Mouse (Mus musculus): Measurements from ENCODE around the gene Pdia6.

Pdia6 gene

DNA sequence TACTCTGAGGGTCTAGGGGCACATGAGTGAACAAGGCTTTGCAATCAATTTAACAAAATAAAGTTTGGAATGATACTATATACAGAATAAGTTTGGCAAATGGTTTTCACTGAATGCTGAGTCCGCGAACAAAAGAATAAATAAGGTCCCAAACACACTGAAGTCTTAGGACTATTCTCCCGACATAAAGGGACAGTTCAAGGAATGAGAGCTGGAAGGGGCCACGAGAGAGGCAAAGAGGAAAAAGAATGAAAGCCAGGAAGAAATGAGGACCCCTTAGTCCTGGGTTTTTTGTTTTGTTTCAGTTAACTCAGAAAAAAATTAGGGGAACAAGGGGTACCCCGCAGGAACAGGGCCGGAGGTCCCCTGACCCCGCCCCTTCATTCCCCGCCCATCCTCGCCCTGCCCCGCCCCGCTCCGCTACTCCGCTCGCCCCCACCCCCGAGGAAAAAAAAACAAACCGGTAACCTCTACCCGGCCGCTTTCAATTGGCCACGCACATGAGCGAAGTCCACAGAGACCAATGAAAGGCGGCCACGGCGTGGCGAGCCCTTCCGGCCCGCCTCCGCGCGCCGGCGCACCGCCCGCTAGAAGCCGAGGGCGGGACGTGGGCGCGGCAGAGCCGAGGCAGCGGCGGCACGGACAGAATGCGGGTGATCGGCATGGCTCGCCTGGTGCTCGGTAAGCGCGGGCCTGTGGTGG is at the start of gene Pdia6:
TSS of gene Pdia6 (plus strand) at position 575 of the 702 bp plus-strand sequence.
- peak; percentile 85 to 91 for DNase-seq (ENCODE audit: low spot score in 2 of 2)

DNA sequence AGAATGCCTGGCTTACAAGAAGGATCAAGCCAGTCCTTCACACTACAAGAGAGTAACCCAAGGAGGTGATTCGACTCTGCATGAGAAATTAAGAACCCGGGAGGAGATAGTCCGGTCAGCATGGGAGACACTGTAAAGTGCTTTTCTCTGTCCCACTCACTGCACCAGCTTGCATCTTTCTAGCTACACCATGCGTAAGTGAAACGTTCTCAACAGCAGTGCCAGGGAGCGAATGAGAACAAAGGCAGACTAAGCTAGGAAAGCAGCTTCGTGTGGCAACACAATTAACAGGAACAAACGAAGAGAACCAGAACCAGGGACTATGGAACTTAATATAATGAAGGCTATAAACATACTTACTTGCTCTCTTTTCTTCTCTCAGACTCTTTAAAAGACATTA is 48.0 kb upstream of the Pdia6 start:
- no peak for DNase-seq (ENCODE audit: low spot score in 2 of 2)

DNA sequence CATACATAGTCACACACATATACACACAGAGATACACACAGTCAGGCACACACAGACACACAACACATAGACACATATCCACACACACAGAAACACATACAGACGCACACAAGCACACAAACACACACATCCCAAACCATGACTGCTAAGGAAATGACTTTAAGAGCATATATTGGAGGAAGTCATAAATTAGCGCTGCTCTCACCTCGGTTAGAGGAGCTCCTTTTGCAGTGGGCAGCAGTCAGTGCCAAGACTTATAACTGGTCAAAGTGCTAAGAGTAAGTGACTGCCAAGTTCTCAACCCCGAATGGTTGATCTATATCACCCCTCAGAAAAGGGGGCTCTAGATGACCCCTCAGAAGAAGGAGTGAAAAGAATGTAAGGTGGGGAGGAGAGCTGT is 47.2 kb upstream of the Pdia6 start:
- no peak for DNase-seq (ENCODE audit: low spot score in 2 of 2)

DNA sequence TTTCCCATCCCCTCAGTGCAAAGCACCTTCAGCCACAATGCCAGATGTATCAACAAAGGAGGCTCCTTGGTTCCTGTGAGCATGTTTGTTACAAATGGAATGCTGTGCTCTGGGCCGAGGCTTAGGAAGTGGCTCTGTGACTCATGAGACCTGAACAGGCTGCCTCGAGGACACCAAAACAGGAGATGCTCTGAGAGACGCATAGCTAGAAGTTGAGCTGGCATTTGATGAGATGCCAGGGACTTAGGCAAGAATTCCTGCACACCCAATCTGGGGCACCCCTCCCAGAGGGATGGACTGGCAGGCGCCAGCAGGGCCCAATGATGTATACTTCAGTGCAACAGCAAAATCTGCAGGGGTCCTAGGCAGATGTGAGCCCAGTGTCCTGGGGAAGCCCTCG is 45.7 kb upstream of the Pdia6 start:
- DNase-seq (ENCODE audit: low spot score in 2 of 2) = no peak

DNA sequence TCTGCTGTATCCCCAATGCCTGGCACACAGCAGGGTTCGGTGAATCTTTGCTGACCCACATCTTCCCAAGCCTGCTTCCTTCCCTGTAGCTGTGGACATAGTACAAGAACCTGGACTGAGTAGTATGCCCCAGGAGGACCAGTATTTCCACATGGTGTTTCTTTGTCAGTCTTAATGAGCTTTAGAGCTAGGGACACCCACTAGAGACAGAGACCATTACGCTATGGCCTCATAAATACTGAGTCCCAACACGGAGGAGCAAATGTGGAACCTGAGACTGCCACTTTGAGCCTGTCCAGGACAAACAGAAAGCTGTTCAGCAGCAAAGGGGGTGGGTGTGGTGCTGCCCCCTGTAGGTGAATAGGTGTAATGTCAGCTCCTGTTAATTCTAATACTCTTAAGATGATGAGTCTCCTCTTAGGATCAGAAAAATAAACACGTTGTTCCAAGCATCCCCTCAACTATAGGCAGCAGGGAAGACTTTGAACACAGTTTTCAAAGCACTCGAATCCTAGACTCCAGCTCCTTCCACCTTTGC is 44.4 kb upstream of the Pdia6 start:
- peak in 1 of 2 experiments; percentile 20 for DNase-seq (ENCODE audit: low spot score in 2 of 2)

DNA sequence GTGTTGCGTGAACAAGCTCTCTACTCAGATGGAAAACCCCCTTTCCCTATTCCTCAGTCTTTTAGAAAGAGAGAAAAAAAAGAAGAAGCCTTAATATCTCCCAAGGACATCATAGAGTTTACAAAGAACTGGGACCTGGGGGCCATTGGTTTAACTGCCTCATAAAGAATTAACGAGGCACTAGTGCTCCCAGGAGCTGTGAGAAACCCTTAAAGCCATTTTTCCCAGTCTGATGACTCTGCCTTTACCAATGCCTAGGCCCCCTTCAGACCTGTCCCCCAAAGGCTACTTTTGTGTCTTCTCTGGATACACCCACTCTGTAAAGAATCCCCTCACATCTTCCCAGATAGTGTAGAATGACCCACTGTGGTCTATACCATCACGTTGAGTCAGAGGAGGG is 43.3 kb upstream of the Pdia6 start:
- DNase-seq (ENCODE audit: low spot score in 2 of 2) = no peak

DNA sequence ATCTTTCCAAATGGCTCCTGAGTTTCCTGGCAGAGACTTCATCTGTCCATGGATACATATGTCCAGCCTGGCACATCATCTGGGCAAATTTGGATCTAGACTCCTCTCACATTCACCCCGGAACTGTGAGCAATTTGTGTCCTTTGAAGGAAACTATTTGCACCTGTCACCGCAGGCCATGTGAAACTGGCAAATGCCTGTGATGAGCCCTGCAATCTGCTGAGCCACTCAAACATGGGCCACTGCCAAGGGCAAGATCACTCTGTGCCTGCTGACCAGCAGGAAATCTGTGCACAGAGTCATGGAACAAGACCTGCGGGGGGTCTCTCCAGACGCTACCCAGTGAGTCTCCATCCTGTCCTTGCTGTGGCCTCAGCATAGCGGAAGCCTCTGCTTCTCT is 41.3 kb upstream of the Pdia6 start:
- no peak for DNase-seq (ENCODE audit: low spot score in 2 of 2)

DNA sequence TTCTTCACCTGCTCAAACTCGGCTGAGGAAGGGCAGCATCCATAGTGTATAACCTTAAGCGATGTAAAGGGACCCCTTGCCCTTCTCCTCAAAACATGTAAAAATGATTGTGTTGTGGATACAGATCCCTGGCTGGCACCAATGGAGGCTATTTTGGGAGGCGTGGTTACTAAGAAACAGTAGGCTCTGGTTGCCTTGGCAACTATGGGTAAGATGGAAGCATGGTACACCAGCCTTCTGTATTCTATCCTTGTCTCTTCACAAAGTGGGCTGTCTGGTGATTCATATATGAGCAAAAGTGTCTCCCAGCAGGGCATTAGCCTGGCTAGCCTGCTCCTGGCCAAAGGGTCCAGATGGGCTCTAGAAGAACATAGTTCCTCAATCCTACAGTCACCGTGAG is 38.4 kb upstream of the Pdia6 start:
- DNase-seq (ENCODE audit: low spot score in 2 of 2) = no peak

DNA sequence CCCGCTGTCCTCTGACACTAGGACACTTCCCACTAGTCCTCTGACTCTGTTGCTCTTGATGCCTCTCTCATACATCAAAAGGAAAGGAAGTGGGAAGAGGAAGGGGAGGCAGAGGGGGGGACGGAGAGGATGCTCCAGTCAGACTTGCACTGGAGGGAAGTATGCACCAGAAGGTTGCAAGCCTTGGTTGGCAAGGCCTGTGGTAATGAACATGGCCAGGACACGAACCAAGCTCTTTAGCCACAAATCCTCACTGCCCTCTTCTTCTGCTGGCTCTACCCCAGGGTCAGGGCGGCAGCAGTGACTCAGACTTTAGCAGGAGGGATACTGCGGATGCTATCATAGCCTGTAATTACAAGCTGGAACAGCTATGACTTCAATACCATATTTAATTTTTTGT is 35.8 kb upstream of the Pdia6 start:
- no peak for DNase-seq (ENCODE audit: low spot score in 2 of 2)

DNA sequence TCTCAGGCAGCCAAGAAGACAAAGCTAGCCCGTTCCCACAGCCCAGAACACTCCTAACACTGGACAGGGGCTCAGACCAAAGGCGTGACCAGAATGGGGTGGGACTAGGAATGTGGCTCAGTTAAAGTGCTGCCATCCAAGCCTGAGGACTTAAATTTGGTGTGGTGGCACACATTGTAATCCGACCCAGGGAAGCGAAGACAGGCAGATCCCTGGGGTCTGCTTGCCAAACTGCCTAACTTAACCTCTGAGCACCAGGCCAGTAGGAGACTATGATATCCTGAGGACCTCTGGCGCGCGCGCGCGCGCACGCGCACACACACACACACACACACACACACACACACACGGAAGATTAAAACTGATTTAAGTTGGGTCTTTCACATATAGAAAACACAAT is 34.8 kb upstream of the Pdia6 start:
- DNase-seq (ENCODE audit: low spot score in 2 of 2) = no peak

DNA sequence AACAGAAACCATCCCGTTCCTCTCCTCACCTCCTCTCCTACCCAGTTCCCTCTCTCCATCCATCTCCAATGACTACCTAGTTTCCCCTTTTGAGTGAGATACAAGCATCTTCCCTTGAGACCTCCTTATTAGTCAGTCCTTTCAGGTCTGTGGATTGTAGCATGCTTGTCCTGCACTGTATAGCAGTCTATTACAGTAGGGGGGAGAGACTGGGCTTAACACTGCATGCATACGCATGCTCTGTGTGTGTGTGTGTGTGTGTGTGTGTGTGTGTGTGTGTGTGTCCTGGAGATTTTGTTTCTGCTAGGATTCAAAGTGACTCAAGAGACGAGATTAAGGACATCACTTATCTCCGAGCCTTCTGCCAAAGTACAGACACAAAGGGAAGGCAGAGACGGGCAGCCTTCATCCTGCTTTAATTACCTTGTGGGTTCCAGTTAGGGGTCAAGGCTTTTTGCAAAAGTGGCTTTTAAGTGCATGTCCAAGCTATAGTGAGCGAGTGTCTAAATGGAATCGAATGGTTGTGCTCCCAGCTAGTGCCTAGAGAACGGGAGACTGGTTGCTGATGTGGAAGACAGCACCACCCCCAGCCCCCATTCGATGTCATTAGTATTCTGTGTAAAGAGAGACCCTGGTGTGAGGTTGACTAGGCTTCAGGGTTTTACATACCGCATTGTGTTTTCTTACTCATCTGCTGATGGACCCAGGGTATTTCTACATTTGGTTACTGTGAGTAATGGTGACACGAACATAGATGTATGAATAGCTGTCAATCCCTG is 30.6 kb upstream of the Pdia6 start:
- no peak for DNase-seq (ENCODE audit: low spot score in 2 of 2)

DNA sequence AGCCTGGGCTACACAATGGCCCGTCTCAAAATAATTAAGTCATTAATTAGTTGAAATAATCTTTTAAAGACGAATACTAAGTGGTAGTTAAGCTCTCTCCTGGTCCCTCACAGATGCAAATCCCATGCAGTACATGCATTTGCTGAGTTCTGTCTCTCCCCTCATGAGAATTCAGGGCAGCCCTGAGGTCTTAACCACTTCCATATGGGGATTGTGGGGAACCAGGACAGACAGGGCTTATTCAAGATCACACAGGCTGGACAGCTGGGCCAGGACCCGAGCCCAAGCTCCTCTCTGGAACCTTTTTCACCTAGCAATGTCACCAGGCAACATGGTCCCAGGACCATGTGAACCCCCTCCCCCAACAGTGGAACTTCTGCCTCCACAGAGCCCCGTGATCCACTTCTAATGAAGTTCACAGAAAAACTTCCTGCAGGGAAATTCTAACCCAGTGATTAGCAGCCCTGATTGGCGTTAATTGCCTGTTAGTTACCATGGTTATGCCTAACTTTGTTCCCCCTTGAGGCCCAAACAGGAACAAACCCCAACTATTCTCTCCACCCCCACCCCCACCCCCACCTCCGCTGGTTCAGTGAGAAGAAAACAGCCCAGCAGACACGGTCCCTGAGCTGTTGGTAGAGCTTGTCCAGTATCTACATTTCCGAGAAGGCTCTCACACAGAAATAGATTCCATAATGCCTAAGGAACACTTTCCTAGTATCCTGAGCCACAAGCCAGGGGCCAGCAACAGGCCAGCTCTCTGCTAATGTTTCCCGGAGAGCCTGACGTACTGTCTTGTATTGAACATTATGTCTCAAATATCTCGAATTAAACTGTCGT is 27.5 kb upstream of the Pdia6 start:
- DNase-seq (ENCODE audit: low spot score in 2 of 2) = no peak

DNA sequence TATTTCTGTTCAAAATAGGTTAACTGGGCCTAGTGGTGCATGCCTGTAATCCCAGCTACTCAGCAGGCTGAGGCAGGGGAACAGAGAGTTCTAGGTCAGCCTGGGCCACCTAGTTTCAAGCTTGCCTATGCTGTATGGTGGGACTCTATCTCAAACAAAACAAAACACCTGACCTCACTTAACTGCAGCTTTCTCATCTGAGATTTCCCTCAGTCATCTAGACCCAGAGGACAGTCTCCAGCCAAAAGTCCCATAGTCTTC is 27.0 kb upstream of the Pdia6 start:
- no peak for DNase-seq (ENCODE audit: low spot score in 2 of 2)

DNA sequence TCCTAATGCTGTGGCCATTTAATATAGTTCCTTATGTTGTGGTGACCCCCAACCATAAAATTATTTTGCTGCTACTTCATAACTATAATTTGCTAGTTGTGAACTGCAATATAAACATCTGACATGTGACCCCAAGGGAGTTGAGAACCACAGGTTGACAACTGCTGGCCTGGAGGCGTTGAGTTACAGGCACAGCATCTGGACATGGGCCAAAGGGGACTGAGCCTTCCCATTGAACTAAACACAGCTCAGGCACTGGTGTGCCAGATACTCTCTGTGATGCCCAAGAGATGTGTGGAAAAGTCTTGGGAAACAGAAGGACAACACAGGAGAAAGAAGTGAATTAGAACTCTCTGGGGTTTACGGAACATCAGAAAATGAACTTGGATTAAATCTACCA is 25.3 kb upstream of the Pdia6 start:
- DNase-seq (ENCODE audit: low spot score in 2 of 2) = no peak

DNA sequence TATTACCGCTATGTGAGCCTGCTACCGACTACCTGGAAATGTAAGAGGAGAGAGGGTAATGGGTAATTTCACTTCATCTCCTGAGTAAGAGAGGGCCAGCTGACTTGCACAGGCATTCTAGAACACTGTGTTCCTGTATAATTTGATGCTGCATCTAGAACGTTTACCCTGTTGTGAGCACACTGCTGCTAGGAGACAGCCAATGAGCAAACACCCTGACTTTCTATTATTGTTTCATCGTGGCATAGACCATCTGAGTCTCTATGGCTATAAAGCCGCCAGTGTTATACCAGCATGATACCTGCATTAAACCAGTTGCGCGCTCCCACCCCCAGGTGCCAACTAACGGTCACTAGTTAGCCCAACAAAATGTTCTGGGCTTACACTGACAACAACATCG is 24.7 kb upstream of the Pdia6 start:
- no peak for DNase-seq (ENCODE audit: low spot score in 2 of 2)

DNA sequence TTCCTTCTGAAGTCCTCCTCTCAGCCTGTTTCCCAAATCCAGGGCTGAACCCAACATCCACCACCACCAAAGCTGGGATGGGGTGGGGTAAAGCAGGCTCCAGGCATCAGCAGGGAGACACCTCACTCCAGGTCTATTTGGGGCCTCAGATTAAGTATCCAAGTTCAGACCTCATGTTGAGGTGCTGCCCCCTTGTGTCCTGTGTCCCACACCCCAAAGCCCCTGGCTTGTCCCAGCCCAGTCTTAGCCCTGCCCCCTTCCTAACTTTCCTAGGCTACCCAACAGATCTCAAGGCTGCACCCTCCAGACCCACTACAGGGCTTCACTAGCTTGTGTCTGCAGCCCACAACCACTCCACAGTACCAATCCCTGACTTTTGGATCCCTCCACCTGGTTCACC is 24.3 kb upstream of the Pdia6 start:
- DNase-seq (ENCODE audit: low spot score in 2 of 2) = no peak

DNA sequence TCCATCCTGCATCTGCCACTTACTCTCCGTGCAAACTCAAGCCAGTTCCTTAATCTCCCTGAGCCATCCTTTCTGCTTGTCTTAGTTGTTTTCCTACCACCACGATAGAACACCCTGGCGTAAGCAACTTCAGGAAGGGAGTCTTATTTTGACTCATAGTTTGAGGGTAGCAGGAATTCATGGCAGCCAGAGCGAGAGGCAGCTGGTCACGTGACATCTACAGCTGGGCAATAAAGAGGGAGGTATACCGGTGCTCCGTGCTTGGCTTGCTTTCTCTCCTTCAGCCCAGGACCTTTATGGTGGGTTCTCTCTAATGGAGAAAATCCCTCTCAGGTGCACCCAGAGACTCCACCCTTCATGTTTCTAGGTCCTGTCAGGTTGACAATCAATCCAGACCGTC is 15.4 kb upstream of the Pdia6 start:
- no peak for DNase-seq (ENCODE audit: low spot score in 2 of 2)

DNA sequence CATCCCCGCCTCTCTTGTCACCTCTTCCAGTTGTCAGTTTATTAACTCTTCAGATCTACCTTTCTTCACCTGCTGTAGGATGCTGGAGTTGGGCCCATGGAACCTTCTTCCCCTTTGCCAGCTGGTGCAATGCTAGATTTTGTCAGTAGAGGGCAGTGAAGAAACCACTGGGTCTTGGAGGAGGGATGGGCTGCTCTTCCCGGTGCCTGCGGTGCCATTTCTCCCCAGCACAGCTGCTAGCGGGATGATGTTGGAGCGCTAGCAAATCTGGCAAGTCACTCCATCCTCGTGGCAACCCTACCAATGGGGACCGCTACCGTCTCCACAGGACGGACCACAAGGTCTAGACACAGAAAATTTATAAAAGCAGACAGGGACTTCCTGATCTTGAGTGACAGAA is 13.3 kb upstream of the Pdia6 start:
- peak; percentile 20 to 72 for DNase-seq (ENCODE audit: low spot score in 2 of 2)

DNA sequence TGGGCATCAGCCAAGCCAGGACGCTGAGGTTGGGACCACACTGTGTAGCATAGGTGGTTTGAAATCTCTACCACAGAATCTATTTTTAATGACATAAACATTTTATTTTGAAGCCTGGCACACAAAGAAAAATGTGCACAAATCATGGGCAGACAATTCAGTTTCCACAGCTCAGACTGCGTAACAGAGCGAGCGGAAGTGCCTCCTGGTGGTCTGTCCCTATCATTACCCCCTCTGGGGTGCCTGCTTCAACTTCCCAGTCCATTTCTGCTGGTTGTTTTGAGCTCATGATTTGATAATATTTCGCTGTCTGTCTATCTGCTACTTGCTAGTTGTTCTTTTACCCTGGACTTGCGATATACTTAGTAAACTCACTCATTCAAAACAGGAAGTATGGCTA is 10.7 kb upstream of the Pdia6 start:
- no peak for DNase-seq (ENCODE audit: low spot score in 2 of 2)

DNA sequence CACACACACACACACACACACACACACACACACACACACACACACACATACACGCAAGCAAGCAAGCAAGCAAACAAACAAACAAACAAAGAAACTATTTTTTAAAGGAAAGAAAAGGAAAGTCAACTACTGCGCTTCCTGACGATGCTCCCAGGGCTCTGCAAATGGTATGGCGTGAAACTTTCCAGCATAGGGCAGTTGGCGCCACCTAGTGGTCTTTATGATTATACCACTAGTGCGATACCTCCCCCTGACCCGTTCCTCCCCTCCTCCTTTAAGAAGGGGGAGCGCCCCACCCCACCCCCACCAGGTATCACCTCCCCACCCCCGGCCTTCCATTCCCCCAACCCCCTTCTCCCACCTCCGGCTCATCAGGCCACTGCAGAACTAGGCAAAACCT is 9.4 kb upstream of the Pdia6 start:
- DNase-seq (ENCODE audit: low spot score in 2 of 2) = peak; percentile 32 to 65

DNA sequence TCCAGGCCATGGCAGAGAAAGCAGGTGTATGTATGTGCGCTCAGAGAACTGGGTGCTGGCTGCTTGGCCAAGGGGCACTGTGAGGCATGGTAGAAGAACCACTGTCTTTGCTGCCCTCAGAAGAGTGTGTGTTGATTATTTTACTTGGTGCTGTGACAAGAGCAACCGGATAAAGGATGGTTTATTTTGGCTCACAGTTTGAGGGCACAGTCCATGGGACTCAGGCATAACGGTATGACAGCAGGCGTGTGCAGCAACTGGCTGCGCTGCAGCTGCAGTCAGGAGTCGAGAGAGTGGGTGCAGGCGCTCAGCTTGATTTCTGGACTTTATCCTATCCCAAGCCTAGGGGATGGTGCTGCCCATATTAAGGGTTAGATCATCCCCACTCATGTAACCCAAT is 7.9 kb upstream of the Pdia6 start:
- no peak for DNase-seq (ENCODE audit: low spot score in 2 of 2)

DNA sequence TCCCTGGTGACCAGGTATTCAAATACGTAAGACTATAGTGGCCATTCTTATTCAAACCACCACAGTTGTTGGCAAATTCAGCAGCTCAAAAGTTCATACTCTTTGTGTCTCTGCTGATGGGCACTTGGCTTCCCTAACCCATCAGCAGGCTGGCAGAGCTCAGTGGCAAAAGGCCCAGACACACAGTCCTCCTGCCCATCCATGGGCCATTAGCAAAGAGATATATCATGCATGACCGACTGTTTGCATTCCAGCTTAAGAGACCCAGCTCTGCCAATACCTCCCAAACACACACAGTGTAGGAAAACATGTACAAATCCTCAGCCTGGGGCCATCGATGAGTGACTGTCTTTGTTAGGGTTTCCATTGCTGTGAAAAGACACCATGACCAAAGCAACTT is 5.3 kb upstream of the Pdia6 start:
- DNase-seq (ENCODE audit: low spot score in 2 of 2) = no peak

DNA sequence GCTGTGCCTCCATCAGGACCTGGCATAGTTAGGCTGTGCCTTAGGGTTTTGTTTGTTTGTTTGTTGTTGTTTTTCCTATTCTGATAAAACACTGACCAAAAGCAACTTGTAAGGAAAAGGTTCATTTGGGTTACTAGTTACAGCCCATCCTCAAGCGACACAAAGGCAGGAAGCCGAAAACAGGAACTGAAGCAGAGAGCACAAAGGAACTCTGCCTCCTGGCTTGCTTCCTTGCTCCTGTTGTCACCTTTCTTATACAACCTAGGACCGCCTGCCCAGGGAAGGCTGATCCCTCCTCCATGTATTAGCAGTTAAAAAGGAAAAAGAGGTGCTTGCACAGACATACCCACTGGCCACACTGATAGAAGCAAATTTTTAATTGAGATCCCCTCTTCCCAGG is 2.5 kb upstream of the Pdia6 start:
- no peak for DNase-seq (ENCODE audit: low spot score in 2 of 2)
